Mouse (Mus musculus): ENCODE measurements around the gene Zfp296. TPM values are rescaled to one million over a fixed set of nuclear protein-coding genes. Genes with fewer than 3 reads are reported as not detected.
A peak's percentile ranks its signal among the peaks of the same experiment; 100 is the strongest.
"Not testable (repeated sequence)": the region's sequence is repeated elsewhere in the genome, so short reads cannot be mapped to it uniquely, and the experiment has no call there.

The Zfp296 gene
- total RNA-seq, 2 experiments from 2014 or later = 1.2 to 1.3 TPM

DNA sequence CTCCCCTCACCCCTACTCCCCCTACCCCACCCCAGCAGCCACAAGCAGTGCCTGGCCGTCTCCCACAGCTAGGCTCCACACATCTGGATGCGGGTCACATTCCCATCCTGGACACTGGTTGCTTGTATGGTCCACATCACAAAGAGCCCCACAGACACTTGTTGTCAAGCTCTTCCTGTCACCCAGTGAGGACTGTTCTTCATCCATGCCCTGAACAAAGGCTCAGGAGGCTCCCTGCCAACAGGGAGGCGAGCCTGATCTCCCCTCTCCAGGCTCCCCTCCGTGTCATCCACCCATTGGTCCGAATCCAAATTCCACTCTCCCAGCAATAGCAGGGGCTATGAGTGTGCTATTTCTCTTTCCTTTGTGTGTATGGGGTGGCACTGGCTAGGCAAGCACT, 23.5 kb downstream of the Zfp296 start:
- intact Hi-C loops (cut with DNase I) = no loop called here
- DNase-seq (ENCODE audit: low spot score in 2 of 2) = no peak

GRCm38 (mm10) chr7:19603055-19603454, 26.0 kb downstream of the Zfp296 start:
- intact Hi-C loops (cut with DNase I) = no loop called here
- no peak for DNase-seq (ENCODE audit: low spot score in 2 of 2)

DNA sequence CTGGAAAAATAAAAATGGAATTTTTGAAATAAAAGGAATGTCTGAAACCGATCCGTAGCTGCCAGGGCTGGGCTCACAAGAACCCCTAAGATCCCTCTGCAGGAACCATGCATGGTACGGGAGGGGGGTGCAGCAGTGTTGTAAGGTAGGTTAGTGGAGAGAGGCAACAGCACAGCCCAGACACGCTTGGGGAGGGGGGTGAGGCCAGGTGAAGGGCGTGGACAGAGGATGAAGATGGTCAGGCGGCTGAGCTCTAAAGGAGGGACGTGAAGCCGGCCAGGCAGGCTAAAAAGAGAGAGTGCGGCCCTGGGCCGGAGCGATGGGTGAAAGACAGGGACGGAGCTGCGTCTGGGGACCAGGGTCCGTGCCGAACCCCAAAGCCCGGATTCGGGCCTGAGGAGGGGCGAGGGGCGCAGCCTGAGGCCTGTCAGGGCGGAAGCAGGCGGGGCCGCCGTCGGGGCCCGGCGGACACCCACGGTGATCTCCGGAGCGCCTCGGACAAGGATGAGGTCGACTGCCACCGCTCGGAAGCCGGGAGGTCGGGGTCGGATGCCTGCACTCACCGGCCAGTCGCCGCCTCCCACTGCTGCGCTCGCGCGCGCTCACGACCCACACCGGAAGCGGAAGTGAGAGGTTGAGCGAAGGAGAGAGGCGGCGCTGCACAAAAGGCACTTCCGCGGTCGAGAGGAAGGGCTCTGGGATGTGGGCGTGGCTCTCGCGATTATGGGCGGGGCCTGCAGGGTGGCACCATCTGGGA, 26.9 kb downstream of the Zfp296 start, which contains the start of gene Clasrp:
TSS of gene Clasrp (minus strand) at position 638 of the 757 bp plus-strand sequence.
- DNase-seq (ENCODE audit: low spot score in 2 of 2) = peak; percentile 92
- intact Hi-C loops (cut with DNase I) = no loop called here

- DNase-seq (ENCODE audit: low spot score in 2 of 2); intact Hi-C loops (cut with DNase I): not testable (repeated sequence)
Measured at GRCm38 (mm10) chr7:19604606-19605214, 27.6 kb downstream of the Zfp296 start.

- intact Hi-C loops (cut with DNase I) = no loop called here
- DNase-seq (ENCODE audit: low spot score in 2 of 2) = no peak
Measured at GRCm38 (mm10) chr7:19607291-19607690, 30.2 kb downstream of the Zfp296 start.

DNA sequence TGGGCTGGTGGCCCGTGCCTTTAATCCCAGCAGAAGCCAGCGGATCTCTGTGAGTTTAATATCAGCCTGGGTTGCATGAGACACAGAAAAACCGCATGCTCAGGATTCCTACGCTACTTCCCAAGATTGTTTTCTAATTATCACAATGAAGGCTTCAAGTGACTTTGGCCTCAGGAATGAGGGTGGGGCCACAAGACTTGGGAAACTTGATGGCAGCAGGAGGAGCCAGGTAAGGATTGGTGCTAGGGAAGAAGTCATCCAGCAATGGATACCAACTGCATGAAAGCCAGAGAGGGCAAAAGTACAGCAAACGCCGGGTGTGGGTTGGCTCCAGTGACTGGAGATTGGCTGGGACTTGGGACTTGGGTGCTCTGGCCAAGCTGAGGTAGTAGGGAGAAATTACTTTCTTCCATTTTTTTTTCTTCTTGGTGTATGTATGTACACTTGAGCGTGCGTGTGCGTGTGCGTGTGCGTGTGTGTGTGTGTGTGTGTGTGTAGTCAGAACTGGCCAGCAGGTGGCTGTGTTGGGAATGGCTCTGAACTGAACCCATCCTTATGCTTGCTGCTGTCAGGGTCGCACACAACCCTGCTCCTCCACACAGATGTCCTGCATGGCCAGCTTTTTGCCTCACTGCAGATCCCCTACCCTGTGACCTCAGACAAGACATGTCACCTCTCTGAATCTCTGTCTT, 32.7 kb downstream of the Zfp296 start:
- intact Hi-C loops (cut with DNase I) = no loop called here

GRCm38 (mm10) chr7:19610969-19611368, 33.9 kb downstream of the Zfp296 start:
- no peak for DNase-seq (ENCODE audit: low spot score in 2 of 2)
- intact Hi-C loops (cut with DNase I) = no loop called here

More for the DNA sequence above, 32.7 kb downstream of the Zfp296 start:
- DNase-seq (ENCODE audit: low spot score in 2 of 2) = no peak

DNA sequence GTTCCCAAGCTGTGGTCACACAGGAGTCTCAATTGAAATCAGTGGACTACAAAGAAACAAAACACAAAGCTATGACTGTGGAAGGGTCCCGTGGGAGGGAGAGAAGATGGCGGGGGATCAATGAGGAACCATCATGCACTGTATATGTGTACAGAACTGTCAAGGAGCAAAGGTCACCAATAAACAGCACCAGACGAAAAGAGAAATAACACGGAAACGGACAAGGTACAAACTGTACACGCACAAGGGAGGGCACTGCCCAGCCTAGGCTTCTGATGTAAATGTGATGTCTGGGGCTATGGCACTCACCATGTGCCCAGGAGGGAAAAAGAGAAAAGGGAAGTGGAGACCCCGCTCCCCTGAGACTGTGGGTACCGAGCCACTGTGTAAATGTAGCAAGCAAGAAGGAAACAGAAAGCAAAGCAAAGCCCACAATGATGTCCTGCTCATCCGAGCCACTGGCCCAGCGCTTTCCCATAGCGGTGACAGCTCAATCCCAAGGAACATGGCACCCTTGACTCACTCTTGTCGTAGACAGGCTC, 38.0 kb downstream of the Zfp296 start:
- intact Hi-C loops (cut with DNase I) = no loop called here
- no peak for DNase-seq (ENCODE audit: low spot score in 2 of 2)

GRCm38 (mm10) chr7:19619004-19619801, 42.1 kb downstream of the Zfp296 start:
- intact Hi-C loops (cut with DNase I) = loop anchor here (2.0 kb wide), 1 partner anchor 28 kb away; no protein-coding TSS in a partner anchor
- DNase-seq (ENCODE audit: low spot score in 2 of 2) = peak; percentile 67 to 73

- intact Hi-C loops (cut with DNase I) = no loop called here
- DNase-seq (ENCODE audit: low spot score in 2 of 2) = peak; percentile 52 to 58
Measured at GRCm38 (mm10) chr7:19620811-19621210, 43.7 kb downstream of the Zfp296 start.

DNA sequence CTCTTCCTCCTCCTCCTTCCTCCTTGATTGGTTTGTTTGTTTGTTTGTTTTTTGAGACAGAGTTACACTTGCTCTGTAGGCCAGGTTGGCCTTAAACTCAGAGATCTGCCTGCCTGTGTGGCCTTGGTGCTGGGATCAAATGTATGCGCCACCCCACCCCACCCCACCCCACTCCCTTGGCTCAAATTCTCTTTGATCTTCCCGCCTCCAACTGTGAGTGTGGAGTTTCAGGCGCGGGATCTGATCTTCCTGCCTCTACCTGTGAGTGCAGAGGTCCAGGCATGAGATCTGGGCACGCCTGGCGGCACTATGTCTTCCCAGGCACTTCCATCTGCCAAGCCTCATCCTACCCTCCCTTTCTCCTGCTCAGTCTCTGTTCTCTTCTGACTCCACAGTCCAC, 45.2 kb downstream of the Zfp296 start:
- DNase-seq (ENCODE audit: low spot score in 2 of 2) = no peak
- intact Hi-C loops (cut with DNase I) = no loop called here

- intact Hi-C loops (cut with DNase I) = no loop called here
- DNase-seq (ENCODE audit: low spot score in 2 of 2) = no peak
Measured at GRCm38 (mm10) chr7:19623433-19623832, 46.3 kb downstream of the Zfp296 start.

- DNase-seq (ENCODE audit: low spot score in 2 of 2) = no peak
- intact Hi-C loops (cut with DNase I) = no loop called here
Measured at GRCm38 (mm10) chr7:19627721-19628120, 50.6 kb downstream of the Zfp296 start.

- no peak for DNase-seq (ENCODE audit: low spot score in 2 of 2)
- intact Hi-C loops (cut with DNase I) = no loop called here
Measured at GRCm38 (mm10) chr7:19628192-19628535, 51.1 kb downstream of the Zfp296 start.

- DNase-seq (ENCODE audit: low spot score in 2 of 2) = peak; percentile 78 to 86
- intact Hi-C loops (cut with DNase I) = no loop called here
Measured at GRCm38 (mm10) chr7:19628536-19629360, 51.7 kb downstream of the Zfp296 start.

DNA sequence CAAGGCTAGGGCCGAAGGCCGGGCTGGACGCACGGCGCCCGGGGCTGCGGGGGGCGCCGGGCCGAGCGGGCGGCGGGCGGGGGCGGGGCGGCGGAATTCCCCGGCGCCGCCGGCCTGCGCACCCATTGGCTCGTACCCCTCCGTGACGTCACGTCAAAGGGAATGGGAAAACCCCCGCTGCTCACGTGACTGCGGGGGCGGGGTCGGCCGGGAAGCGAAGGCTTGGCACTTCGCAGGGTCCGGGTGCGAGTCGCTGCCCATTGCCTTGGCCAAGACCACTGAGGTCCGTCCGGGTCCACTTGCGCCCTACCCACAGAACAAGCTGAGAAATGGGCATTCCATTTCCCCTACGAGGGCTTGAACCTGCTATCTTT, 52.3 kb downstream of the Zfp296 start, which contains the start of gene Relb:
TSS of gene Relb (minus strand) at position 78 of the 374 bp plus-strand sequence.
- intact Hi-C loops (cut with DNase I) = no loop called here
- peak; percentile 87 to 88 for DNase-seq (ENCODE audit: low spot score in 2 of 2)

All from left cerebral cortex, postnatal 36 days (tissue).